Mouse (Mus musculus): Measurements from ENCODE around the gene Slit3.

The Slit3 gene

DNA sequence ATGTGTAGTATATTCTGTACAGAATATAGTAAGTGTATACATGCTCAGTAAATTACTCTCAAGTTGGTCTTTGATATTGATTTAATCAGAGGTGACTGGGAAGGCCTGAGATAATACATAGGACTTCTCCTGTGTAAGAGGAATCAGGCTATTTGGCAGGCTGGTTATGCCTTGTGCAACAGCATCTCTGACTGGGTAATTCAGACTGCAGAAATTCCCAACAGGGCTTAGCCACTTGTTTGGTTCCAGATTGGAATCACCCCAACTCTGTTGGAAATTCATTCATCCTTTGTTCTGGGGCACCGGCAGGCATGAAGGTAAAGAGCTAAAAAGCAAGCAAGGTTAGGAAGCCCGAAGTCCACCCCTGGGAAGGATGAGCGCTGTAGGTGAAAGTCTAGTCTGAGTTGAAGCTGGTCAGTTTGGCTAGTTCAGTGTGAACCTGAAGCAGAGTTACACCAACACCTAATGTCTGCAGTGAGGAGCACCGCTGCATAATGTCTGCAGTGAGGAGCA, 633.9 kb downstream of the Slit3 start:
- DNase-seq (ENCODE audit: low read depth, low spot score): no peak

- DNase-seq (ENCODE audit: low read depth, low spot score): no peak
These were observed 634.5 kb downstream of the Slit3 start for GRCm38 (mm10) chr11:35755546-35755945.

GRCm38 (mm10) chr11:35756411-35757303, 635.6 kb downstream of the Slit3 start:
- DNase-seq (ENCODE audit: low read depth, low spot score): peak; percentile 27

Measured in telencephalon, adult 2 months (tissue).